Mouse (Mus musculus) lung, postnatal 36 days (tissue): ENCODE results near the gene Gpr179.
A peak's percentile ranks its signal among the peaks of the same experiment; 100 is the strongest.

Experiments
- DNase-seq: peaks from one replicate; pipeline ENCODE4 v3.0.0; 2022; ENCODE audit warnings: mixed read lengths

Gene Gpr179

DNA sequence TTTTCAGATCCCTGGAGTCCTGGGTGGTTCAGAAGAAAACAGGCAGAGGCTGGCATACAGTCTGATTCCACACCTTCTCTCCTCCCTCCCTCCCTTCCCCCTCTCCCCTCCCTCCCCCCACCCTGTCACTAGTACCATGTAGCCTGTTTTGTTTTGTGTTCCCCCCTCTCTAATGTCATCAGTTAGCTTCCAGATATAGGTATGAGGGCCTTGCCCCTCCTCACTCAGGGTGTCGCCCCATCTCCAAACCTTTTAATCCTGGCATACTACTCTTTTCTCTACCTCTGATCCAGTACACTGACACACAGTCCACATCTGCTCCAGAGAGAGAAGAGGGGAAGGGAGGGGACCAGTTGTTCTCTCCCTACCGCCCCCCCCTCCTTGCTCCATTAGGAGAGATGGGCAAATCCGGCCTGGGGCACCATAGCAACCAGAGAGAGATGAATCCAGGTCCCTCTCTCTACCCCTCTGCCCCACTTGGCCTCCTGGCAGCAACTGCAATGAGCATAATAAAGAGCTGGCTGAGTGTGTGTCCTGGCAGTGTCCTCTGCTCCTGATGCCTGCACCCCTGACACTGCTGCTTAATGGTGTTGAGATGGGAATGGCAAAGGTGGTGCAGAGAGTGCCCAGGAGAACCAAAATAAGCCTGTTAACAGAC, at the start of gene Gpr179:
Gene Gpr179, minus strand, starts transcription at position 51 of the 658 bp plus-strand sequence.
- no peak for DNase-seq

DNA sequence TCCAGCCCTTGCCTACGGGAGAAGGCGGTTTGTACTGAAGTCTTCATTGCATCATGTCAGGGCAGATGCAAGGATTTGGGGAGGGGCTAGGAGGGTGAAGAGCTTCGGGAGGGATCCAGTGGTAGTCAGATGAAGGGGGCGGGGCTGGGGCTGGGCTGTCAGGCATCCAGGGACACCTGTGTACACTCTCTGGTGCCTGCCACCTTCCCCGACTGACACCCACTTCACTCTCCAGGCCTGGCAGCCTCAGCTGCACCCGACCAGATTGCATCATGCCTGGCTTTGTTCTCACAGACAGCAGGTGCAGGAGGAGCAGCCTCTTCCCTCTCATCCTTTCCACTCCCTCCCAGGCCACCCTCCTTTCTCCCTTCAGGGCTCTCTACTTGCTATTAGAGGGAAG, 49.2 kb upstream of the Gpr179 start:
- DNase-seq = peak; percentile 51

DNA sequence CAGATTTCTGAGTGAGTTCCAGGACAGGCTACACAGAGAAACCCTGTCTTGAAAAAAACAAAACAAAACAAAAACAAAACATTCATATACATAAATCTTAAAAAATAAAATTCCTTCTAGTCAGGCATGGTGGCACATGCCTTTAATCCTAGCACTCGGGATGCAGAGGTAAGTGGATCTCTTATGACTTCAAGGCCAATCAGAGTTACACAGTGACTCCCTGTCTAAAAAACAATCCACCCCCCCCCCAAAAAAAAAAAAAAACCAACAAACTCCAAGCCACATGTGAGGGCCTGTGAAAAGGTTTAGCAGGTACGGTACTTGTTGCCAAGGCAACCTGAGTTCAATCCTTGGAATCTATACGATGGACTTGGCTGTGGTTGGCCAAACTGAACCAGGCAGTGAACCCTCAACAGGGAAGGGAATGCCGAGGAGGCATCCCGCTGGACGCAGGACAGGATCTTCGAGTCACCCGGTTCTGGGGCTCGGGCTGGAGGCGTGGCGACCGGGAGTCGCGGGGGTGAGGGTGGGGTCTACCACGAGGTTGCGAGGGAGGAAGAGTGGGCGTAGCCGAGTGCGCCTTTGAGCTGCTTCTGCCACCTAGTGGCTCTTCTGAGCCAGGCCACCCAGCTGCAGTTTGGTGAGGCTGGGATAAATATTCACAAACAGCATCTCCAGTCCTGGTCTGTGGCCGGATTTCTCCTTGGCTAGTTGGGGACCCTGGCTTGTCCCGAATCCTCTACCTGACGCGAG, 48.3 kb upstream of the Gpr179 start:
- peak; percentile 92 for DNase-seq

DNA sequence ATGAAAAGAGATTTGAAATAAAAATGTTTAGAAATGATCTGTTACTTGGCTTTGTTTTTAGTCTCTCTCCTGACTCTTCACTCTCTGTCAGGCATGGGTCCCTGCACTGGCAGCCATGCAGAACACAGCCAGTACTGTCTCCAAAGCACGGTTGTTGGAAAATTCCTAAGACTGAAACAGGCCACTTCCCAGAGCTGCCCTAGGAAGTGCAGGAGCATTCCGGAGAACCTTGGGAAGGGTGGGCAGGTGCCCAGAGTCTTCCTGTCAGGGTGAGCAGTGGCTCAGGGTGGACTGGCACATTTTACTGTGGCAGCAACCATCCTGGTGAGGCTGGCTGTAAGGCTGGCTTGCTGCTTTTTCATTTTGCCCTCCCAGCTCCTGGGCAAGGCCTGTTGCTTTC, 46.6 kb upstream of the Gpr179 start:
- DNase-seq = no peak

DNA sequence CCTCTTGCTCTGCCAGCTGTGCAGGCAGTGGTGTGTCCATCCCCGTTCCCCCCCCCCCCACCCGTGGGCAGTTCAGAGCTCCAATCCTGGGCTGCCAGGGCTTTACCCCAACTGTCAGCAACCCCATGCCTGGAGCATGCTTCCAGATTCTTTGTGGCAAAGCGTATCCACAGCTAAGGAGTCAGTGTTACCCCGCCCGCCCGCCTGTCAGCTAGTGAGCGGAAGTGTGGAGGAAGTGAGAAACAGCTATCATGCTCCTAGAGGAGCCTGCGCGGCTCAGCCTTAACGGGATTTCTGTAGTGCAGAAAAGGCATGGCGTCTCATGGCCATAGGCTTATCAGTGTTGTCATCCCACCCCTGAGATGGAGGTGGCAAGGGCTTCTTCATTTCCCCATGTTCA, 42.3 kb upstream of the Gpr179 start:
- peak; percentile 30 for DNase-seq

DNA sequence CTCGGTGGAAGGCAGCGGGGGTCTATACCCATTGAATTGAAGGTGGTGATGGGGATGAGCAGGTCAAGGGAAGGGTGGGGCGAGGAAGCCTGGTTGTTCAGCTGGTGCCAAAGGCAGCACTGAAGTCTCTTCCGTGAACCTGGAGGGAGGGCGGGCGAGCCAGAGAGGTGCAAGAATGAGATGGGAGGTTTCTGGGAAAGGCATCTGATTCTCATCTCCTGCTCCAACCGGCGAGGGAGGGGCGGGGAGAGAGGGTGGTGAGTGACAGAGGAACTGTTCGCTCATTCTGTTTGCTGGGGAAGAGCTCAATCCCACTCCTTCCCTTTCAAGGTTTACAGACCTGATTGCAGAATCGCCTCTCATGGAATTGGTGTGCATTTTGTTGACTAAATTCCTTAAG, 41.8 kb upstream of the Gpr179 start:
- DNase-seq = no peak

DNA sequence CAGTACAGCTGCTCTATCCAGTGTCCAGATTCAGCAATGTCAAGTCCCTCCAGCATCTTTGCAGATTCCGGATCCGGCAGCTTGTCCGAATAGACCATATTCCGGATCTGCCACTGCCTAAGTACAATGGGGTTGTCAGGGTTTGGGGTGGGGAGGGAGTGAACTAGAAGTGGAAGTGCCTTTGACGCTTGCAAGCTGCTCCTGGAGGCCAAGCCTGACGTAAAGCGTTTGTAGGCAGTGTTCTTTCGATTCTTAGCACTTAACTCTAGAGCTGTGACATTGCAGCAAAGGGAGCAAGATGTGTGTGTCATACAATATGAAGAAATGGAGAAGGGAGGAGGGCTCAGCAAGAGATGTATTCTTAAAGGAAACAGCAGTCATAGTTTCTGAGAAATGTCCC, 37.2 kb upstream of the Gpr179 start:
- DNase-seq = peak; percentile 49

DNA sequence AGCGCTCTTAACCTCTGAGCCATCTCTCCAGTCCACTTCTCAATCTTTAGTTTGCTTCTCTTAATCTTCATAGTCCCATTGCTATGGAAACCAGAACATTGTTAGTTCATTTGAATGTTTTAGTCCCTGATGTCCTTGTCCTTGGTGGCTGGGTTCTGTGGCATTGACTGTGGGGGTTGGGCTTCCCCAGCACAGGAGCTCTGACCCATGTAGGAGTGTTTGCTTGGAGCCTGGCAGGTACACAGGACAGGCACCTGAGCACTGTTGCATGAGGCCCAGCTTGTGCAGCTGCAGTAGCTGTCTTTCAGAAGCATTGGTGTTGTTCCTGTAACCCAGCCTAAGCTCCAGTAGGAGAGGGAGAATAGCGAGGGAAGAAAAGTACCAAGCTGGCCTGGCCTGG, 35.9 kb upstream of the Gpr179 start:
- DNase-seq = no peak

DNA sequence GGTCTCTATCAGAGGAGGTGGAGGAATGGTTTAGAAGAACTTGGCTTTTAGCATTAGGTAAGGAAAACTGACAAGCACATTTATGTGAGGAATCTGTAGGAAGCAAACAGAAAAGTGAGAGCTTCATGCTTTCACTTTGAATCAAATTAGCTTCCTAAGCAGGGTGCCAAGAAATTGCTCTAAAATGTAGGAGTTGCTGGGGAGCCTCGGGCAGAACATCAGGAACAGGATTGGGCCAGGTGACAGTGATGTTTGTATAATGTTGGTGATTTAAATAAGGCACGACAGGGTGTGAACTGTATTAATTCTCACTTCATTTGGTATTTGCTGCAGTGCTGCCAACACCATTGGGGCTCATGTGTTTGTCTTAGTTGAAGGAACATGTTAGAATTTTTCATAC, 31.9 kb upstream of the Gpr179 start:
- DNase-seq = no peak

DNA sequence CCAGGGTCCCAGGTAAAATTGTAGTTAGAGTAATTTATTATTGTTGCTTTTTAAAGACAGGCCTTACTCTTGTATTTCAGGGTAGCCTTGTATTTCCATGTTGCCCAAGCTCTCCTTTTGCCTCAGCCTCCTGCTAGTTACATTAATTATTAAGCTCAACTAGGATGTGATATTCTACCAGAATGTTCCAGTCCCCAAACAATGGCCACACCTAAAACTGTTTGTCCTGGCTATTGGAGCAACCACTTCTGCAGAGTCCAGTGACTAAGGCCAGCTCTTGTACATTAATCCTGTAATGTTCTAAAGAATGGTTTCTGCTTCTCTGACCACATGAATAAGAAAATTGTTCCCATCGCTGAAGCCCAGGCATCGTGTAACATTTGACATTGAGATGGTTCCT, 31.1 kb upstream of the Gpr179 start:
- DNase-seq = peak; percentile 14

DNA sequence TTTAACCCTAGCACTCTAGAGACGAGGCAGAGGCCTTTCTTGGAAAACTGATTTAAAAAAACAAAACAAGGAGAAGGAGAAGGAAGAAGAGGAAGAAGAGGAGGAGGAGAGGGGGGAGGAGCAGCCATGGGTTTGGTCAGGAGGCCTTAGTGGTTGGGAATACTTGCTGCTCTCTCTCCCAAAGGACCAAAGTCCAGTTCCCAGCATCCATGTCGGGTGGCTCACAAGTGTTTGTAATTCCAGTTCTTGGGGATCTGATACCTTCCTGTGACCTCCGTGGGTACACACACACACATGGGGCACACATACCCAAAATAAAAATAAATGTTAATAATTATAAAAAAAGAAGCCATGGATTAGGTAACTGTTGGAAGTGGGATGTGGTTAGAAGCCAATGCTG, 28.2 kb upstream of the Gpr179 start:
- no peak for DNase-seq

DNA sequence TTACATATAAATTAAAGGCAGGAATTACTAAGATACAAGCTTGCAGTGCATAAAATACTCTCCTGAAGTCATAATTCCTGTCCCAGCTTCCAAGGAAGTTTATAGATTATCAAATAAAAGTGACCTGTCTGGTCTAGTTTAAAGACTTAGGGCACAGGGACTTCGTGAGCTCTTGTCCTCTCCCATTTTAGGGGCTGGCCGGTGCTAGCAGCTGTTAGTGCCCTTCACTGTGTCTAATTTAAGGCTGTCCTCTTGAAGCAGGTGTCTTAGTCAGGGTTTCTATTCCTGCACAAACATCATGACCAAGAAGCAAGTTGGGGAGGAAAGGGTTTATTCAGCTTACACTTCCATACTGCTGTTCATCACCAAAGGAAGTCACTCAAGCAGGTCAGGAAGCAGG, 21.5 kb upstream of the Gpr179 start:
- DNase-seq = no peak

DNA sequence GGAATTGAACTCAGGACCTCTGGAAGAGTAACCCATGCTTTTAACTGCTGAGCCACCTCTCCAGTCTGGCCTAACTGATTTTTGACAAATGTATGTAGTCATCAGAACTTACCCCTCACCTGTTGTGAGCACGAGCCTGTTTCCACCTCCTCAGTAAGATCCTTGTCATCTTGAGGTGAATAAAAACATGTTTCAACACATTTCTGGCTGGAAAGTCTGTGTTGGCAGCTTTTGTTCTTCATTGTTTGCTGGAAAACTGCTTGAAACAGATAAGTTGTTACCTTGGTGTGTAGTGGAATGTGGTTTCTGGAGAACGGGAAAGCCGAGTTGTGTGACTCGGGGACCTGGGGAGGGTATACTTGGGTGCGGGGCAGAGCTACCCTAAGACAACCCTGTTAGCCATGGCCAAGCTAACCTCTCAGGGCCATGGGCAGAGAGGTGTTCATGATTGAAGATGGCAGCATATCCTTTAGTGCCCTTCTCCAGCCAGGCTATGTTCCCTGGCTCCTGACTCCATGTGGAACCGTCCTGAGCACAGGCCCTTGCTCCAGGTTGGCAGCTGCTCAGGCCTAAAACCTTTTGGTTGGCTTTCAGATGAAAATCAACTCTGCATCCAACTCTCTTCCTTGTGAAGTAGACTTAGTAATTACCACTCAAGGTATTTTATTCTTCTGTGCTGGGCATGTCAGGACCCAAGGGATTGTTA, 20.4 kb upstream of the Gpr179 start:
- peak; percentile 38 for DNase-seq

DNA sequence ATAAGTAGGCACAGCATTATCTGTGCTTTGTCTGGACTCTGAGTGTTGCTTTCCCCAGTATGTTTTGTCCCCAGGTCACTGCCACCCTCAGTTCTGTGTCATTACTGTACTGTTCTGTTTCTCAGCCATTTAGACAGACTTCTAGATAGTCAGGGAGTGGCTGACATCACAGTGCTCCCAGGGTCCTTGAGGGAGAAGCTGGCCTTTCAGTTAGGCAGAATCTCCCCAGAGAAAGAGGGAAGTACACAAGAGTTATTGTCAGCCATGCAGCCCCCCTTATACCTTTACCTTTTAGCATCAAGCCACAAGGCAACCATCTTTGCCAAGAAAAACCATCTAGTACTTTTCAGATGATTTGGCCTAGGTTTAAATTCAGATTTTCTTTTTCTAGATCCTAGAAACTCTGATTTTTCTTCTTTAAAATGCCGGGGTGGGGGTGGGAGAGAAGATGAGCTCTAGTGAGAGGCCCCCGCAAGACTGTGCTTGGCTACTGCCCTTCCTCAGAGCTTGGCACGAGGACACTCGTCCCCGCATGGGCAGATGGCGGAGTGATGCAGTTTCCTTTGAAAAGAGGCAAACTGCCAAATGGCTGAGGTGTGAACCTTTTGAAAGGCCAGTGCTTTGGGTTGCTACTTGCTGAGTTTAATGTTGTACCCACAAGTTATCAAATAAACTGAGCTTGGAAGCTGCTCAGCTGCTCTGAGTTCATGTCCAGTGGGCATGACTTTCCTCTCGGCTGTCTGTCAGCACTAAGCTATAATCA, 18.6 kb upstream of the Gpr179 start:
- peak; percentile 21 for DNase-seq

DNA sequence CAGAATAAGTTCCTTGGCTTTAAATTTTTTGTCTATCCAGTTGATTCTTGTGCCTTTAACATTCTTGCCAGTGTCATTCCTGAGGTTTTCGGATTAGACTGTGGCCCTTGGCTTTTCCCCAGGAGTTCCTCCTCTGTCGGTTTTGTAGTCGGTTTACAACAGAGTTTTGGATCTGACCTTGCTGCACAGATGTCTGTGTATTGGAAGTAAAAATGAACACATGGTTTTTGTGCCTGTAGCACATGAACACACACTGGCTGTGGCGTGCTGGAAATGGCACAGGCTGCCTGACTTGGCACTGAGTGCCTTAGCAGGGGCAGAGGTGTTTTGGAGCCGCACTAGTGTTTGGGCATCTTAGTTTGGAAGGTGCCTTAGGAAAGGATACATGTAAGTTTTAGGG, 16.6 kb upstream of the Gpr179 start:
- DNase-seq = no peak

DNA sequence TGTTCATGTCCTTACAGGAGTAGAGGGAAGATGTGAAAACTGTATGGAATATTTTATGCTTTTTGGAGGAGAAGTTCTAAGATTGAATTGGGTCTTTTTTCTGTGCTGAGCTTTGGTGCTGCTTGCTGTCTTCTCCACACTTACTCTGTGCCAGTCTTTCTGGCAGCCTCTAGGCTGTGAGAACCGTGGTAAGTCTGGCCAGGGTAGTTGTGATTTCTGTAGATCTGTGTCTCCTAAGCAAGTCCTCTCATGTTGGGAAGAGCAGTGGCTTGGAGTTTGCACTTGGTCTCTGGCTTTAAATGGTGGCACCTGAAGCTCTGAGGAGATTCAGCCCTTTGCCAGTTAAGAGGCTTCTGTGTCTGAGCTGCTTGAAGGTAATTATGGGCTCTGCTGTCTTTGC, 13.7 kb upstream of the Gpr179 start:
- DNase-seq = no peak

DNA sequence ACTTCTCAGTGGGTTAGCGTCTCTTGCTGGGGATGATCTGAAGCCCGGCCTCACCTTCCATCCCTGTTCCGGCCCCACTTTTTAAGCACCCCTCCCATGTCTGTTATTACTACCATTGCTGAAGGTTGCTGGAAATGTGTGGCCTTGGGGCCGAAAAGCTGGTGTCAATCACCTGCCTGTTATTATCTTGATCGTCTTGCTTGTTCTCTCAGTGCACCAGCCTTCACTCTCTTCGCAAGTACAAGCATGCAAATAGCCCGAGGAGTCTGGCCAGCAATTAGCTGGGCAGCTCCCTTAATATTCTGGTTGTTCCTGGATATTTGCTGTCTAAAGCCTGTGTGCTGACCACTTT, 11.7 kb upstream of the Gpr179 start:
- no peak for DNase-seq

DNA sequence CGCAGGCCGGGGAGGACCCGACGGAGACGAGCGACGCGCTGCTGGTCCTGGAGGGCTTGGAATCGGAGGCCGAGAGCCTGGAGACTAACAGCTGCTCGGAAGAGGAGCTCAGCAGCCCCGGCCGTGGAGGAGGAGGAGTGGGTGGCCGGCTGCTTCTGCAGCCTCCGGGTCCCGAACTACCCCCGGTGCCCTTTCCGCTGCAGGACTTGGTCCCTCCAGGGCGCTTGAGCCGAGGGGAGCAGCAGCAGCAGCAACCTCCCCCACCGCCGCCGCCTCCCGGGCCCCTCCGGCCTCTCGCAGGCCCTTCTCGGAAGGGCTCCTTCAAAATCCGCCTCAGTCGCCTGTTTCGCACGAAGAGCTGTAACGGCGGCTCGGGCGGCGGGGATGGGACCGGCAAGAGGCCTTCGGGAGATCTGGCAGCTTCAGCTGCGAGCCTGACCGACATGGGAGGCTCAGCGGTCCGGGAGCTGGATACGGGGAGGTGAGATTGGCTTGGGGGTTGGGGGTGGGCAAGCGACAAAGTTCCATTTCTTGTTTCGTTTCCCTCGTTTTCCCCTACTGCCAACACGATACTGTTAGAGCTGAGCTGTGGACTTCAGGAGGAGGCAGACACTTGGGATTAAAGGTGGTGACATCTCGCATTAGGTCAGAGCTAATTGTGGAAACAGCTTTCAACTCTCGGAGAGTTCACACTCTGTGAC, 11.2 kb upstream of the Gpr179 start:
- DNase-seq = peak; percentile 21

DNA sequence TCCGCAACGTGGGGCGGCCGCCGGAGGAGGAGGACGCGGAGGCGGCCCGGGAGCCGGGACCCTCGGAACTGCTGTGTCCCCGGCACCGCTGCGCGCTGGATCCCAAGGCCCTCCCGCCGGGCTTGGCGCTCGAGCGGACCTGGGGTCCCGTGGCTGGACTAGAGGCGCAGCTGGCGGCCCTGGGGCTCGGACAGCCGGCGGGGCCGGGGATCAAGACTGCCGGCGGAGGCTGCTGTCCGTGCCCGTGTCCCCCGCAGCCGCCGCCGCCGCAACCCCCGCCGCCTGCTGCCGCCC, 10.7 kb upstream of the Gpr179 start:
- peak; percentile 7 for DNase-seq

DNA sequence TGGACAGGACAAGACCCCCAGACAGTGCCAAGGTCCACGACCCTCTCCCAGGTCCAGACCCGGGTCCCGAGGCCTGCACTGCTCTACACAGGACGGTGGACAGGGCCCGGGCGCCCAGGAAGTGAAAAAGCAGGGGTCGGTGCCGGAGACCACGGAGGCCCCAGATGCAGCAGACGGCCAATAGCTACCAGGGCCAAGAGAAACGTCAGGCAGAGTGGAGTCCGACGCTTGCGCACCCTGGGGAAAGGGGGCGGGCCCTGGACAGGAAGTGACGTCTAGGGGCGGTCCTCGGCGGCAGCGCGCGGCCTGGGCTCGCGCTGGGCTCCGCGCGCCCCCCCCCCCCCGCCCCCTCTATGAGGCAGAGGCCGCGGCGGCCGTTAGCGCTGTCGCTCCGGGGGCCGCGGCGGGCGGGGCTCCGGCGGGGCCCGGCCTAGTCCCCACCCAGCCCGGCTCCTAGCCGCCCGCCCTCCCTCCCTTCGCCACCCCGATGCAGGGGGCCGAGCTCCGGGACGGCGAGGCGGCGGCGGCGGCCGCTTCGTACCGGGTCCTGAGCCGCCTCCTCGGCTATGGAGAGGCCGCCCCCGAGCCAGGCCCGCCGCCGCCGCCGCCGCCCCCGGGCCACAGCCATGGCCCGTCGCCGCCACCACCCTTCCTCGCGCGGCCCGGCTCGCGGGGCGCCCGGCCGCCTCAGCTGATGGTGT, 10.2 kb upstream of the Gpr179 start, which contains the start of gene Socs7:
Gene Socs7, plus strand, starts transcription at position 604 of the 701 bp plus-strand sequence.
- DNase-seq = peak; percentile 96

DNA sequence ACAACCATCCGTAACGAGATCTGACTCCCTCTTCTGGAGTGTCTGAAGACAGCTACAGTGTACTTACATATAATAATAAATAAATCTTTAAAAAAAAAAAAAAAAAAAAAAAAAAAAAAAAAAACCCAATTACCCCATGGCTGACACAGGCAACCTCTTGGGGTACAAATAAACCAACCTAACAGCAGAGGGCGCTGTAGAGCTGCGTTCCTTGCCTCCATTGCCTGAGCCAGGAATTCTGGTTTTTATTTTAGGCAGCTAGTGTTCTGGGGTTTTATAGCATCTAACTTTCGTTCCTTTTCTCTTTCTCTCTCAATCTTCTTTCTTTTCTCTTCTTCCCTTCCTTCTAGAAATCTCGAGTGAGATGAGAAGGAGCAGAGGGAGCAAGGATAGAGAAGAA, 5.8 kb upstream of the Gpr179 start:
- peak; percentile 93 for DNase-seq

DNA sequence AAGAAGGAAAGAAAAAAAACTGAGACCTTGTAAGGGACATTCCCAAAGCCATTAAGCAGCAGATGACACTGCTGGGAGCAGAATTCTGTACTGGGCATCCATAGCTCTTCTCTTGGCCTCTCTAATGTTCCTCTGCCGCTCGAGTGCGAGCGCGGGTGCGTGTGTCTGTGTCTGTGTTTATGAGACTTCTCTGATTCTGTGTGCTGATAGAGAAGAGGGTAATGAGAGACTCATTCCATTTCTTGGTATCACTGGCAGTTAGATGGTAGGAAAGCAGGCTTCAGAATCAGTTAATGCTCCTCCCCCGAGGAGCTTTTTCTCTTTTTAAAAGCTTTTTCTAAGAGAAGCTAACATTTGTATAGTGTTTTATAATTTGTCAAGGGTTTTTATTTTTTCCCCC, 3.4 kb upstream of the Gpr179 start:
- DNase-seq = no peak
